Mouse (Mus musculus): ENCODE results near the gene Cpne2.

Cpne2 gene

DNA sequence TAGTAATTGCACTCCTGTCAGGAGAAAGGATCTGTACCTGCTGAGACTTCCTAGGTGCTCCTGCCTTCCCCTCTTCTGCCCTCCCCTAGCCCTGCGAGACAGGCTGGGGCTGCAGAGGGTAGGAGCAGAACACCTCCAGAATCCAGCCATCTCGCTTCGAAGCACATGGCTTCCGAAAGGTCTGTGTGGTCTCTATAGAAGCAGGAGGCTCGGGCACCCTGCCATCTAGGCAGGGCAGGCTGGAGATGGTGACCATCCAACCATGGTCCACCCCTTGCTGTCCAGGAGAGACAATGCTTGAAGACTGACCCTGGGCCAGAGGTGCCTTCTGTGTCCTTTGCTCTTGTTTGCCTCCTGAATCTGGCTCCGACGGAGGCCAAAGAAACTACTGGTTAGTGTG is 2.8 kb downstream of the Cpne2 start:
- DNase-seq (ENCODE audit: low read depth, low spot score): no peak

DNA sequence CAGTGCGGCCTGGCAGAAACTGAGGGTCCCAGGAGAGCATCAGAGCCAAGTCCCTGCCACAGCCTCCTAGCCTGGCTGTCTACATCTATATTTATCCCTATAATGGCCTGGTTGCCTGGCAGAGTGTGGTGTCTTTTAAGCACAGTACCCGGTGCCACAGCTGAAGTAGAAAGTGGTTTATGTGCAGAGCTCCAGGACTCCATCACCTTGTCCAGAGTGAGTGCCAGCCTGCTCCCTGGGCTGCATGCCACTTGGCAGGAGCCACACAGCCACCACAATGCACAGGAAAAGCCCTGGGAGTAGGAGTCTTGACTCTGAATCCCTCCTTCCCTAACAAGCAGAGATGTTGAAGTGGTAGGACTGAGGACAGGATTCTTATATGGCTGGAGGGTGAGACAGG is 4.7 kb downstream of the Cpne2 start:
- no peak for DNase-seq (ENCODE audit: low read depth, low spot score)

DNA sequence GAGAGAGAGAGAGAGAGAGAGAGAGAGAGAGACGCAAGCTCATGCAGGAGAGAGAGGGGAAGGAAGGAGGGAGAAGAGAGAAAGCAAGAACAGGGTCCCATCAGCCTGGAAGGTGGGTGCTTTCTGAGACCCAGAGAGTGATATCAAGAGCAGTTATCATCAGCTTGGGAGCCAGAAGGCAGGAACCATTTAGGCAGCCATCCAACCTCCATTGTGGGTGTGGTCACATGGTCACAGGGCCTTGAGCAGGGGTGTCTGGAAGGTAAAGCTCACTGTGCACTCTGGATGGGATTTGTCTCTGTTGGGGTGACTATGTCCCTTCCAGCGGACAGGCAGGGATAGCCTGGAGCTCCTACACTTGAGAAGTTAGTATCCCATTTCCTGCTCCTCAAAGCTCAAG is 7.2 kb downstream of the Cpne2 start:
- DNase-seq (ENCODE audit: low read depth, low spot score): no peak

DNA sequence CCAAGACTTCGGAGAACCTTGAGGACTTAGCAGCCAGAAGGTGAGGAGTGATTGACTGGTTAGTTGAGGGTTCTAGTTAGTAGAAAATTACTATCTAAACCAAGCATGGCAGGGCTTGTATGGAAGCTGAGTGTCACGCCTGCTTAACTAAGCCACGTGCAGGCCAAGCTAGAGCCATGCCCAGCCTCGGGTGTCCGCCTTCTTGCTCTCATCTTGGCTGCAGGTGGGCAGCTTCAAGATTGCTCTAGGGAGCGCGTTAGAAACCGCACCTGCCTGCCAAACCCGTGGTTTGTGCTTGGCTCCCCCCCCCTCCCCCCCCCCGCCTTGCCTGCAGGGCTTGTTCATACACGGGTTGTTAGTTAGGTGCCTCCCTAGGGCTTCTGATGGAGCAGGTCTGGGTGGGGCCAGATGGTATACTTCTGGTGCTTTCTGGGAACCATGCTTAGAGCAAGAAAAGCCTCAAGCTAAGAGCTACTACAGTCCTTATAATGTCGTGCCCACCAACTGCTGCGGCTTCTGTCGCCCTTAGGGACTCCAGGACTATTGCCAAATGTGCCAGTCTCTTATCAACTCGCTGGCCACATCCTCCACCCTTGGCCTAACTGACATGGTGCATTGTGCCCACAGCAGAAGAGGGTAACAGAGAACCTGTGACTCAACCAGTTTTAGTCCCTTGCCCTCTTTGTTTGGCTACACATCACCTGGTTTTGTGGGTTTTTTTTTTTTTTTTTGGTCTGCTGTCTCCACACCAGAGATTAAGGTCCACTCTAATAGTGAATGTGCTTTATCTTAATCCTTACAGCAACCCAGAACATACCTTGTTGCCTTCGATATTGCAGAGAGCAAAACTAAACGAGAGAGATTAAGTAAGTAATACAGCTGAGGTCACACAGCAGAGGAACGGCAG is 8.4 kb downstream of the Cpne2 start:
- DNase-seq (ENCODE audit: low read depth, low spot score): no peak

DNA sequence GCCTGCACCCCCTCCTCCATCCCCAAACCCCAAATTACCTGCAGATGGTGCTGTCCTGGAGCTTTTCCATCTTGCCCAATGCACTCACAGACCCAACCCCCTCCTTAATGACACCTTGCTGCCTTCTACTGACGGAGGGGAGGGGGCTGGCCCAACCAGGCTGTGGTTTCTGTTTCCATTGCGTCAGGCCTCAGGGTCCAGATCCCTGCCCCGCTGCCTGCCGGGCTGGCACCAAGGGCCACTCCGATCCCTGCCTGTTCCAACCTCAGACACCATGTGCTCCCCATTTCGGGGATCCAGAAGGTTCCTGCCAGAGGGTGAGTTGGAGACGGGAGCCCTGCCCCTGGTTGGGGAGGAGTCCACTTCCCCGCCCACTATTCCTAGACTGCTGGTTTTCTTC is 11.2 kb downstream of the Cpne2 start:
- DNase-seq (ENCODE audit: low read depth, low spot score): no peak

DNA sequence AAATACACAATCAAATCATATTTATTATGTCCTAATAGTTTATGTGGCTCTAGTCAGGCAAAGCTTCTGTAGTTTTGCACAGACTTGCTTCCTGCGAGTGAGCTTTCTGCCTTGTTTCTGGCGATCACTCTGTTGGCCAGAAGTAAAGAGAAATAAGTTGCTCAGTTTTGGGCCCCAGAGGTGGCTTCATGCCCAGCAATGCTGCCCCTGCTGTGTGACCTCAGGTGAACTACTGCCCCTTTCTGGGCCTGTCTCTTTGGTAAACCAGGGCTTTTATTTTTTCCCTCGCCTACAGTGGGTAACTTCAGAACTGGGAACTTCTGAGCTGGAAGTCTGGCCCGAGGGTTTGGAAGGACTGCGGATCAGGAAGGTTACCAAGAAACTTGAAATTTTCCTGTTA is 16.3 kb downstream of the Cpne2 start:
- DNase-seq (ENCODE audit: low read depth, low spot score): no peak

DNA sequence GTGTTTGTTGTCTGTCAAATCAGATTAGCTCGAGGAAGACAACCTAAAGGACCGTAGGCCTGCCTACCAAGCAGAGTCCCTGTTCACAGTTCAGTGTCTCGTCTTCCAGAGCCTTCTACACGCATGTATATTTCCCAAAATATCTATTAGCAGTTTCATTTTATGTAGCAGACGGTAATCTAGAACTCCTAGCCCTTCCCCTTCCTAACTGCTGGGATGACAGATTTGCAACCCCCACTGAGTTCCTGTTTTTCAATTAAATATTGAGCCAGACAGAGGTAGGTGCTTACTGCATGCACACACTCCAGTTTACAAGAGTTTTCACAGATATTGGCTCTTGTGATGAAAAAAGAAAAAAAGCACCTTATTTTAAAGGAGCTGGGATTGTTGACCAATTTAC is 16.7 kb downstream of the Cpne2 start:
- DNase-seq (ENCODE audit: low read depth, low spot score): no peak

DNA sequence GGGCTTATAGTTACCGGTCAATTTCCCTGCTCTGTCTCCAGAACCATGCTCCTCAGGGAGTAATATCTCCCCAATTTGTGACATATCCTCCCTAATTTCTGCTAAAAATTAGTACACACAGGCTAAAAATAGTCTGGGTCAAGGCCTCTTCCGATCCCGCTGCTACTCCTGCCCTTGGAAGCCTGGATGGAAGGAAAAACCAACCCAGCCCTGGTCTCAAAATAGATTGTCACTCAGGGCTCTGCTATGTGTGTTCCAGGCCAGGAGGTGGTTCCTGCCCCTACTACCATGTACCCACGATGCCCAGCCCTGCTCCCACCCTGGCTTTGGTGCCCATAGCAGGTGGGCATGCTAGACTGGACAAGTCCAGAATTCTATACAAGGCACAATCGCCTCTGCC is 17.2 kb downstream of the Cpne2 start:
- no peak for DNase-seq (ENCODE audit: low read depth, low spot score)

DNA sequence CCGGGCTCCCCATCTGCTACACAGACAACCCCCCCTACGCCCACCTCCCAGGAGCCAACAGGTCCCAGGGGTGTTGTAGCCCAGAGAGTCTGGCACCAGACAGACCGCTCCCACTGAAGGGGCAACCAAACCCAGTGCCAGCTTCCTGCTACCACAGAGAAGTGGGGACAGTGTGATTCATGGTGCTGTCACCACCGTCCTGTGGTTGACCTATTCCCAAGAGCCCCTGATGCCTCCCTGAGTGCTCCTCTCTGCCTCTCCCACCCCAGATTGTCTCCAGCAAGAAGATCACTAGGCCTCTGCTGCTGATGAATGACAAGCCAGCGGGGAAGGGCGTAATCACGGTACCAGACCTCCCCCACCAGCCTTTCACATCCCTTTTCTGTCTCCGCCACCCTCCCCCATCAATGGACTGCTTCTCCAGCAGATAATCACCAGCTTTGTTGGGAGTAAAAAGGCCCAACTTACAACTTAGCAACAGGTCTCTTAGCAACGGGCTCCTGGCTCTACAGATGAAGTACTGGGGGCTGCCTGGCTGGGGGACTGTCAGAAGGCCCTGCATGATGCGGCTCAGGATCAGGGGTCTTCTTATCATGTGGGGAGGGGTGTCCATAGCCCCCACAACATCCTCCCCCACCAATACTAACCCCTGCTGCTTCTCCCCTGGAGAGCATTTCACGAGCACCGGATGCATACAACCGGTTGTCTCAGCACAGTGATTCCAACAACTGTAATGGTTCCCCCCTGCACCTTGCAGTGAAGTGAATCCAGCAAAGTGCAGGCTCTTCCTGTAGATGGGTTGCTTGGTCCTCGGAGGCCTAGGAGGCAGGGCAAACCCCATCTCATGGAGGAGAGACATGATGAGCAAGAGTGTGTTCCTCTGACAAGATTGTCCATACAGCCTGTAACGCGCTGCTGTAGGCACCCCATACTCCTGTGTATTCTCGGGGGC is 19.0 kb downstream of the Cpne2 start:
- no peak for DNase-seq (ENCODE audit: low read depth, low spot score)

DNA sequence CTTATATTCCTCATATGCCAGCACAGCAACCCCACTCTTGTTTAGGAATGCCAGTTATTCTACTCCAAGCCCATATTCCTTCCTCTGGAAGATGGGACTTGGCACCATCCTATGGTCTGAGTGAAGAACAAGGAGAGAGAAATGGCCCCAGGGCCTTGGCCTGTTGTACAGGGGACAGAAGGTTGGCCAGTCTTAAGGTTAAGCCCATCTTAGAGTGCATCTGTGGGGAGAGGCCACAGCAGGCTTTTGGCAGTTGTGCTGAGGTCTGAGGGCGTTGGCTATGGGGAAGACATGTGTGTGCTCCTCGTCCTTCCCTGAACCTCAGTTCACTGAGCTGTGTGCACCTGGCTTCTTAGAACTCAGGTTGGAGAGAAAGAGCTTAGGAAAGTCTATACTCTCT is 19.9 kb downstream of the Cpne2 start:
- DNase-seq (ENCODE audit: low read depth, low spot score): no peak

DNA sequence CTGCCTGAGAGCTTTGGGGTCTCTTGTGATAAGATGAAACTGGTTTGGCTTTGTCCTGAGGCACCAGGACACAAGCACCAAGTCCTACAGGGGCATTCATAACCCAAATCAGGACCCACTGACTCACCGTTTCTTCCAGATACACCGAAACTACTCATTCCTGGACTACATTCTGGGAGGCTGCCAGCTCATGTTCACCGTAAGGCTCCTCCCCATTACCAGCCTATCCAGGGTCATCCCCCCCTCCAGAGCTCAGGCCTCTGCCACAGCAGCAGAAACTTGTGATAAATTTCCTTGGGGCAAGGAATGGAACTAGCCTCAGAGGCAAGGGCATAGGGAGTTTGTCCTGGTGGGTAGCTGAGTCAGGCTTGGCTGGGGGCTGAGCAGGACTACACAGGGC is 24.5 kb downstream of the Cpne2 start:
- DNase-seq (ENCODE audit: low read depth, low spot score): no peak

DNA sequence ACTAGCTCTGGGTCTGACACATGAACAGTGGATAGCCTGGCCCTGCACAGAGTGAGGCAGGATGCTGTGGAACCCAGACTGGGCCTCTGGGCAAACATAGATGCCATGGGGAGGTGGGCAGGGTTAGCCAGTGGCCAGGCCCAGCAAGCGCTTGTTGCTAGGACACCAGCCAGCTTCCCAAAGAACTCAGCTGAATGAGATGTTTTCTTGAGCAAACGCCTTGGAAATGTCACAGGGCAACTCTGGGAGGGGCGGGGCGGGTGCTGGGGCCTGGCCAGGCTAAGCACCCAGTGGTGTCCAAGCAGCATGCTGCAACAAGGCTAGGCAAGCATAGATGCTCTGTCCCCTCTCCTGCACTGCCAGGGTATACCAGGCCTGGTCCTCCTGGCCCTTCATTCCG is 28.5 kb downstream of the Cpne2 start:
- no peak for DNase-seq (ENCODE audit: low read depth, low spot score)

DNA sequence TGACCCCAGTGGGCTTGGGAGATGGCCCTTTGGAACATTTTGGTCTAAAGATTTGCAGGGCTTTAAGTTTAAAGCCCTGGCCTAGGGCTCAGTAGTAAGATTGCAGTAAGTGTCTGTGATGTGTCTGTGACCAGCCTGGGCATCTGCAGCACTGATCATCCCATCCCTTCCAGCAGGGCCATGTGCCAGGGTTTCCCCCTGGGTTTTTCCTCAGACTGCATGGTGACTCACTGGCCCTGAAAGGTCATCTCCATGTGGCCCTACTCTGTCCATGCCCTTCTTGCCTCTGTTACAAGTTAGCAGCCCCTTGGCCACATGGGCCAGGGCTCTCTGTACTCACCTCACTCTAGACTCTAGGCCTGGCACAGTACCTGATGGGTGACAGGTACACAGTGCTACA is 31.6 kb downstream of the Cpne2 start:
- no peak for DNase-seq (ENCODE audit: low read depth, low spot score)

DNA sequence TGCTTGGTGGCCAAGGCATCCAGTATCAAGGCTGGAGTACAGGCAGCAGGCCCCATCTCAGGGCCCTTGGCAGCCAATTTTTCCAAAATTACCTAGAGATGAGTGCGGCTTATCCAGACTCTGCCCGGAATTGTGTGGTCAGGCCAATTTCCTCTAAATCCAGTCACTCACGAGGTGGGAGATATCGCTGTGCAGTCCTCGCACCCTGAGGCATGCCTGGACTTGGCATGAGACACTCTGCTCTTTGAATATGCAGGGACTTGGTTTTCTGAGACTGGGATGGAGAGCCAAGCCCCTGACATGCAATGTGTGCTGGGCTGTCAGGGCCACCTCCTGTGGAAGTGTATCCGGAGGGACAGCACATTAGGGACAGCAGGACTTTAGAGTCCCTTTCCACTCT is 33.2 kb downstream of the Cpne2 start:
- DNase-seq (ENCODE audit: low read depth, low spot score): no peak

DNA sequence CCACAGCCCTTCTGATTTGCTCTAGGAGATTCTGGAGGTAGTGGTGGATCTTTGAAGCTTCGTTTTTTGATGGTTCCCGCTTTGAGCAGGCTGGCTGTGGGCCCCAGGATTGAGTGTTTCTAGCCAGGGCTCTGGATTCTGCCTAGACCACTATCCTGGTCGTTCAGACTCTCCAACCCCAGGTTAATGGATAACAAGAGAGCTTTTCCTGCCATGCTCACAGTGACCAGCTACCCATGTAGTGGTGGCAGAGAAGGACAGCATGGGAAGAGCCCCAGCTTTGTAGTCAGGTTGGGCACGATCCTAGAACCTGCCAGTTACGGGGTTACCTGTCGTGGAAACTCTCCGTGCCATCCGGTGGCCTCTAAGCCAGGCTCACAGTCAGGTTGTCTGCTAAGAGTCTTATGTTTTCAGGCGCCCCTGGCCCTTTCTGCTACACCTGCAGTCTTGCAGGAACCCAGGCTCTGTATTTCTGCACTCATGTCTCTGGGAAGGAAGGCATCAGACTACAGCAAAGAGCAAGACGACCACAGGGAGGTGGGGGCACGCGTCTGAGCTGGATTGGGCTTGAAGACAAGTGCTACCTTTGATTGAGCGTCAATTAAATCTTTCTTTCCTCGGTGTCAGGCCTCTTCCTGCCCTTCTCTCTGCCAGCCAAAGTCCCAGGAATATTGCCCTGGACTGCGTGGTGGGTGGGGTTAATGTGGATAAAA is 33.8 kb downstream of the Cpne2 start:
- DNase-seq (ENCODE audit: low read depth, low spot score): no peak

DNA sequence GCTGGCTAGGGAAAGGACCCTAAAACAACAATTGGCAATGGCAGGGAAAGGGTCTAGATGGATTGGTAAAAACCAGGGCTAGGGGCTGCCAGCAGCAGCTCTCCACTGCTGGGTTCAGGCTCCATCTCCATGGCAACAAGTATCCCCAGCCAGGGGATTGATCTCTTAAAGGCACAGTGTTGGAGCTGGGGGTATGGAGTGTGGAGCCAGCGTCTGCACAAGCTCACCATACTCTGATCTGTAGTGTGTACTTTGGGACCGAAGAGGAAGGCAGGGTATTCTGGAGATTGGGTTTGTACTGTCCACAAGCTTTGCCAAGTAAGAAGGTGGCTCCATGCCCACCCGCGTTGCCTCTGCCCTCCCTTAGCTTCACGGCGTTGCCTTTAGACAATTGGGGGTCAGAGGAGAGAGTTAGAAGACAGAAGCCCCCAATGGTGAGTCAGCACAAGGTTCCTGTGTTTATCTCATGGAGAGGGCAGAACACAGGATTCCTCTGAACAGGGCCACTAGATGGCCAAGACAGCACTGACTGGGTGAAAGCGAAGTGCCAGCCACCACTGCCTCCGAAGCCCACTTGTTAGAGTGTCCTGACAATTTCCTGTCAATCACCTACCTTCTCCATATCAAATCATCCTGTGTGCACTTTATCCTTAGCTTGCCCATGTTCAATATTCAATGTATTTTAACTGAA is 34.5 kb downstream of the Cpne2 start:
- DNase-seq (ENCODE audit: low read depth, low spot score): no peak

DNA sequence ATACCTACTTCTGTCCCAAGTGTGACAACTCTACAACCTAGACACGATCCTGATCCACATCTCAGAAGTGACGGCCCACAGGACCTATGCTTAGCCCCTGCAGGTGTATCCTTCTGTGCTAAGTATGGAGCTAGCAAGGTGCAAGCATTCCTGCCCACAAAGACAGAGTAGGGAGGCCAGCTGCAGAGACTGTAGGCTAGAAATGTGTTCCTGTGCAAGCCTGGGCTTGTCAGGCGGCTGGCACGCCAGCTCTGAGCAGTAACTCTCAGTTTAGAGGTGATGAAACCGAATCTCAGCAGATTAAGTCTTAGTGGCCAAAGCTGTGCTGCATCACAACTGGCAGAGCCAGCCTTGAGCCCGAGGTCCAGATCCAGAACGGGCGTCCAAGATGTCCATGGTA is 35.3 kb downstream of the Cpne2 start:
- DNase-seq (ENCODE audit: low read depth, low spot score): no peak

DNA sequence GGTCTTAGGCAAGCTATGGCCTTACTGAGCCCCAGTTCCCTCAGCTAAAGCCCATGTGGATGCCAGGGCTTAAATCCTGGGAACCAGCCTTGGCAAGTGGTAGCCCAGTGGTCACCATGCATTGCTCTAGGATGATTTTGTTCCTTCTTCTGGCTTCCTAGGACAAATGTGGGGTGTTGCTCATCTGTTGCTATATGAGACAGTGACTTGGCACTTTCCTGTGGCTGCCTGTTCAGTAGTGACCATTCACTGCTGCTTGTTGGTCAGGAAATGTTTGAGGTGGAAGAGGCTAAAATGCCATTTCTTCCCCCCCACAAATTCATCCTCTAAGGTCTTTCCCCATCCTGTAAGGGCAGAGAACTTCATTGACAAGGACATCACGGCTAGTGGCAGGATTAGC is 36.6 kb downstream of the Cpne2 start:
- no peak for DNase-seq (ENCODE audit: low read depth, low spot score)

DNA sequence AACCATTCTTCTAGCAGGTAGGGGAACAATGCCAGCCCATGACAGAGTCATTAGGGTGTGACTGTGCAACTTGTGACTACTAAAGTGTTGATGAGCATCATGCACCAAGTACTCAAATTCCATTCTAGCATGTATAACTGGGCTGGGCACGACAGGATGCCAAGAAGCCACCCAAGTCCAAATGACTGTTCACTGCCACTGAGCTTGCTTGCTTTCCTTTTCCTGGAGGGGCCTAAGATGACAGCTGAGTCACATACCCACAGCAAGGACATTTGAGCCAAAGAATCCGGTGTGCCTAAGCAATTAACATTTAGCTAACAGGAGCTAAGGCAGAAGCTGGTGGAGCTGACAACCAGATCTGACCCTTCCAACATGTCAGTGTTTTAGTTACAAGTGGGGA is 39.1 kb downstream of the Cpne2 start:
- no peak for DNase-seq (ENCODE audit: low read depth, low spot score)

DNA sequence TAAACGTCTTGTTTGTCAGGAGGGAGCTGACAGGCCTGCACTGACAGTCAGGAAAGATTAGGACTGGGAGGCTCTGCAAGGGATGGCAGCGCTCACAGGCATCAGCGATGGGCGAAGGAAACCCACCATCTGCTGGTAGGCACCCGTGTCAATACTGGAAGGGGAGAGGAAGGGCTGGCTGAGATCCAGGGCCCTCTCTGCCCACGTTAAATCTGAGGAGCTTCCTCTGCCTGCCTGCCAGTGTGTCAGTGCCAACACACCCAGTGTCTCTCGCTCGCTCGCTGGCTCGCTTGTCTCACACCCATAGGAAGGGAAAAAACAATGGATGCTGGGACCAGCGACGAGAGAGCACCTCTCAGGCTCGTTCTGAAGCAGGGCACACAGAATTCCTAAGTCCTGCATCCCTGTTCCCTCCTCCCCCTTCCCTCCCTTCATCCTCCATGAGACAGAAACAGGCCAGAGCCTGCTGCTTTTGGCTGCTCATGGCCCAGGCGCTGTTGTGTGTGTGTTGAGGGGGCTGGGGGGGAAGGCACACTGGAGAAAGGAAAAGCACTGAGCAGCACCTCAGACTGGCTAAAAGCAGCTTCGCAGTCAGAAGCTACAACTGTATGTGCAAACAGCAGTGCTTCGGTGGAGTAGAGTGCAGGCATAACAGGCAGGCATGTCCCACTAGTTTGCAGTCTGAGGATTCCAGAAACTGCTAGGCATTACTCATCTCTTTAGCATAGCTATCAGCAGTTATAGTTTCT is 41.5 kb downstream of the Cpne2 start:
- no peak for DNase-seq (ENCODE audit: low read depth, low spot score)

DNA sequence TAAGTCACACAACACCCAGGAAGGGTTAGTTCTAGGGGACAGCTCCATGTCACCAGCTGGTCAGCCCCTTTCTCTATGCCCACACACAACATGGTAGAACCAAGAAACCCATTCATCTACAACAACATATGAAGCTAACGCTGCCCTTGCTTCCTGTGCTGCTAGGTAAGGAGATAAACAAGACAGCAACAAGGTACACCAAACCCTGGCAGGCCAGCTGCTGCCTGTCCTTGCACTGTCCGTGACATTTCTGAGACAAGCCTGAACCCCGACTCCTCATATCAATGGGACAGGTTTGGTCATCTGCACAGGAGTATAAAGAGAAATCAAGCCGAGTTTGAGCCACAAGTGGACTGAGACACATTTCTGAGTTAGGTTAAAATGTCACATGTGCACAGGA is 42.4 kb downstream of the Cpne2 start:
- DNase-seq (ENCODE audit: low read depth, low spot score): no peak
